Mouse (Mus musculus) subcutaneous adipose tissue, adult 2 months (tissue): Measurements from ENCODE around the gene Letmd1. TPM values are rescaled to one million over a fixed set of nuclear protein-coding genes. Genes with fewer than 3 reads are reported as not detected.

Experiments
- polyA plus RNA-seq: library from polyadenylated mRNA; depleted of rRNA; stranded (reverse); fragments of >200 nt; gene quantifications from 2 replicates; pipeline ENCODE4 v1.2.3, GENCODE M21; 2012; ENCODE audit warnings: low replicate concordance; rRNA removed

The Letmd1 gene
- polyA plus RNA-seq: 92.1 and 133 TPM in 2 replicates

DNA sequence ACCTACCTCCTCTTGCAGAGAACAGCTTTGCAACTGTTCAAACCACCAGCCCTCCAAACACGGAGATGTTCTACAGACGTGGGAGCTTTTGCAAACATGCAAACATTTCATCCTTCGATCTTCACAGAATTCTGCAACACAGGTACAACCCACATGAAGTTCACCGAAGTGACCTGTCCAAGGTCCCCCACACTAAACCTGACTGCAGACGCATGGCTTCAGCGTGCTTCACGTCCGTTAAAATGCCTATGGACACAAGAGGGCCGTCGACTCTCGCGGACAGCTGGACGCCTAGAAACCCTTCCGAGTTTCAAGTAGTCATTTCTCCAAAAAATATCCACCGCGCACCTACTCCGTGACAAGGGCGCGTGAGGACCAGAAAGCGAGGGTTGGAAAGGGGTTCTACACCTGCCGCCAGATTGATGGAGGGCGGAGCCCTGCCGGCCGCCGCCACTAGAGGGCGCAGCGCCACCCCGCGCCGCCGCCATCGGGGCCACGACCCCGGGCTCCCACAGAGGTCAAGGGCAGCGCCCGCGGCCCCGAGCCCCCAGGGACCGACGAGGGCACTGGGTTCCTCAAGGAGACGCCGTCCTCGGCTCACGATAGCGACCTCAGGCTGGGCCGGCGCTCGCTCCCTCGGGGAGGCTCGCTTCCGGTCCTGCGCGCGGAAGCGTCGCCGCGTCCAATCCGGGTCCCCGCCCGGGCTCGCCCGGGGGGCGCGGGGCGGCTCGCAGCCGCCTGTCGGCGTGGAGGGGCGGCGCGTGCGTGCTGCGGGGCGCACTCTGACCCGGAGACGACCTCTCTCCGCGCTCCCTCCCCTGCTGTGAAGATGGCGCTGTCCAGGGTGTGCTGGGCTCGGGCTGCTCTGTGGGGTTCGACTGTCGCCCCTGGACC, at the start of gene Letmd1:
TSS of gene Letmd1 (plus strand) at position 729 of the 894 bp plus-strand sequence.

DNA sequence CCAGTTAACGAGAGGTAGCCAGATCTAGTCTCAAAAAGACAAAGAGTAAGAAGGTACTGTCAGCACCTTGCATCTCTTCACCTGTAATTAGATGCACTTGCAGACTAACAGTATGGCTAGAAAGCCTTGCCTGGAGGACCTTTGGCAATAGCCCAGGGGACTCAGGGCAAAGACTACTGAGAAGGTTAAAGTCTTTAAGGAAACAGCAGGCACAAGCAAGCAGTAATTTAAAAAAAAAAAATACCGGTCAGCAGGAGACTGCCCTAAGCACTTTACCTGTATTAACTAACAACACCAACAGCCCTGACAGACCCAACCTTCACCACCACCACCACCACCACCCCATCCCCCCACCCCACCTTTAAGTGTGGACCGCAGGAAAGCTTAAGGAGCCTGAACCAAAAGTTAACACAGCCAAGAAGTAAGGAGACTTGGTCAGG, 47.0 kb upstream of the Letmd1 start, which contains the start of gene Gm5475:
TSS of gene Gm5475 (plus strand) at position 390 of the 440 bp plus-strand sequence.

GRCm38 (mm10) chr15:100424396-100425122, 44.3 kb upstream of the Letmd1 start, which contains the start of gene Slc11a2:
TSS of gene Slc11a2 (minus strand) at chr15:100425072.

DNA sequence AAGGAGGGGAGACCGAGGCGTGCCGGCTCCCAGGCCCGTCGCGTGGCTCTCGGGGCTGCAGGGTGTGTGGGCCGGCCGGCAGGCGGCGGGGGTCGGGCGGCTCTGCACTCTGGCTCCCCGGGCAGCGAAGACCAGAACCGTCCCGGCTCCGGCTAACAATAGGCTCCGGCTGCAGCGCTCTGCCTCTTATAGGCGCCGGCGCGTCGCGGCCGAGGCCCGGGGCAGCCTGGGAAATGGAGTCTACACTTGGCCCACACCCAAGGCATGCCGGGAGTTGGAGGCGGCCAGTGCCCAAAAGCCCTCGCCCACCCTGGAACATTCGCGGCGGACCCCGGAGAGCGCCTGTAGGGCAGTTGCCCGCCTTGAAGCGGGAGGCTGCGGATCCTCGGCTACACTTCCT, 26.3 kb downstream of the Letmd1 start, which contains the start of gene Csrnp2:
TSS of gene Csrnp2 (minus strand) at position 387 of the 400 bp plus-strand sequence.

Other genes with a start within 250 kb of the Letmd1 start
- gene Atf1, start 241.2 kb upstream of the Letmd1 start, polyA plus RNA-seq: 48.5 and 56.8 TPM in 2 replicates
- not detected in 2 replicates for gene Tmprss12, start 188.2 kb upstream of the Letmd1 start, polyA plus RNA-seq
- gene Mettl7a1, start 164.9 kb upstream of the Letmd1 start, polyA plus RNA-seq: 156 and 205 TPM in 2 replicates
- 0.48 TPM in 1 of 2 replicates, not detected in the other for gene Mettl7a3, start 134.1 kb upstream of the Letmd1 start, polyA plus RNA-seq
- gene Methig1, start 115.9 kb upstream of the Letmd1 start, polyA plus RNA-seq: 0.10 TPM in 1 of 2 replicates, not detected in the other
- not detected in 2 replicates for gene Mettl7a2, start 115.8 kb upstream of the Letmd1 start, polyA plus RNA-seq
- gene Higd1c, start 104.5 kb upstream of the Letmd1 start, polyA plus RNA-seq: not detected in 2 replicates
- not detected in 2 replicates for gene Gm5475, start 46.9 kb upstream of the Letmd1 start, polyA plus RNA-seq
- gene Slc11a2, start 44.0 kb upstream of the Letmd1 start, polyA plus RNA-seq: 38.9 and 55.0 TPM in 2 replicates
- gene Csrnp2, start 26.5 kb downstream of the Letmd1 start, polyA plus RNA-seq: 3.7 and 6.8 TPM in 2 replicates
- gene Tfcp2, start 83.0 kb downstream of the Letmd1 start, polyA plus RNA-seq: 9.0 and 18.5 TPM in 2 replicates
- 25.9 and 36.4 TPM in 2 replicates for gene Pou6f1, start 131.0 kb downstream of the Letmd1 start, polyA plus RNA-seq
- 511 and 671 TPM in 2 replicates for gene Dazap2, start 146.3 kb downstream of the Letmd1 start, polyA plus RNA-seq
- gene Smagp, start 167.9 kb downstream of the Letmd1 start, polyA plus RNA-seq: 43.6 and 51.9 TPM in 2 replicates
- 2.9 and 6.6 TPM in 2 replicates for gene Bin2, start 200.5 kb downstream of the Letmd1 start, polyA plus RNA-seq
- gene Cela1, start 218.9 kb downstream of the Letmd1 start, polyA plus RNA-seq: 21.9 and 86.1 TPM in 2 replicates